Mouse (Mus musculus): ENCODE measurements around the gene Gm13288. TPM values are rescaled to one million over a fixed set of nuclear protein-coding genes. Genes with fewer than 3 reads are reported as not detected.

The Gm13288 gene
- not detected for polyA plus RNA-seq (2017; shearing (Covaris generic))

DNA sequence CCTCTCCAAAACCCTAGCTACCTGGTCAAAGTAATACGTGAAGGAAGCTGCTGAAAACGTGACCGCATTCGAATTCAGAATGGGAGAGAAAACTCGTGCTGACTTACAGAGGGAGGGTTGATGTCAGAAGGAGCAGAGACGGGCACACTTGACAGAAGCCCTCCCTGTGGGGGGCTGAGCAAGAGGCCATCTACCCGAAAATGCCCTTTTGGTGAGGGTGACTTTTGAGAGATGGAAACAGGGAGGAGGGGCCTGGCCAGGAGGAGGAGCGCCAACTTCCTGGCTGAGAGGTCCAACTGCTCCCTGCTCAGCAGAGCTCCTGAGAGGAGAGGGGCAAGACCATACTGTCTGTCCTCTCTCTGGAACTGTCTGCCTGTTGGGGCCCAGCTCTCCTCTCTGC, at the start of gene Gm13288:
Gene Gm13288, plus strand, starts transcription at position 301 of the 400 bp plus-strand sequence.

DNA sequence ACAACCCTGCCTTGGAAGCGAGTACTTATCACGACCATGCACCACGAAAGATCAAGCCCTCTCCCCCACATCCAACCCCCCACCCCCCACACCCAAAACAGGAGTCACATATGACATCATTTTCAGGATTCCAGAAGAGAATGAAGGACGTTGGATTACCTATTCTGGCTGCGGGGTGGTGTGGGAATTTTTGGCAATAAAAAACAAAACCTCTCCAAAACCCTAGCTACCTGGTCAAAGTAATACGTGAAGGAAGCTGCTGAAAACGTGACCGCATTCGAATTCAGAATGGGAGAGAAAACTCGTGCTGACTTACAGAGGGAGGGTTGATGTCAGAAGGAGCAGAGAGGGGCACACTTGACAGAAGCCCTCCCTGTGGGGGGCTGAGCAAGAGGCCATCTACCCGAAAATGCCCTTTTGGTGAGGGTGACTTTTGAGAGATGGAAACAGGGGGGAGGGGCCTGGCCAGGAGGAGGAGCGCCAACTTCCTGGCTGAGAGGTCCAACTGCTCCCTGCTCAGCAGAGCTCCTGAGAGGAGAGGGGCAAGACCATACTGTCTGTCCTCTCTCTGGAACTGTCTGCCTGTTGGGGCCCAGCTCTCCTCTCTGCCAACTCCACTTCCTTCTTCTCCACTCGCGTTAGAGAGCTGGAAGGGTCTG, 45.6 kb upstream of the Gm13288 start, which contains the start of gene Gm13283:
Gene Gm13283, plus strand, starts transcription at position 510 of the 659 bp plus-strand sequence.

DNA sequence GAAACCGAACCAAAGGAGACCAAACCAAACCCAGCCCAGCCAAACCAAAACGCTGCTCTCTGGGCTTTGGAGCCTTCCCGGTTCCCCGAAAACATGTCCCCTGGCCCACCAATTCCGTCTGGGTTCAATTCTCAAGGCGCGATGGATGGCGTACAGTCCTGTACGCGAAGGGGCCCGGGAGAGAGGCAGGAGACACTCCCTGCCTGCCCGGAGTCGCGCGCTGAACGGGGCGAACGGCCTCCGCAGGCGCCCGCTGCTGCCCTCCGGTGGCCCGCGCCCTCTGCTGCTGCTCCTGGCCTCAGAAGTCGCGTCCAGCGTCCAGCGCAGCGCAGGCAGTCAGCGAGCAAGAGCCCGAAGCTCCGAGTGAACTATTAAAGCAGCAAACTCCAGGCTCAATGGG, 31.8 kb upstream of the Gm13288 start, which contains the start of gene Gm13290:
Gene Gm13290, plus strand, starts transcription at position 301 of the 400 bp plus-strand sequence.

DNA sequence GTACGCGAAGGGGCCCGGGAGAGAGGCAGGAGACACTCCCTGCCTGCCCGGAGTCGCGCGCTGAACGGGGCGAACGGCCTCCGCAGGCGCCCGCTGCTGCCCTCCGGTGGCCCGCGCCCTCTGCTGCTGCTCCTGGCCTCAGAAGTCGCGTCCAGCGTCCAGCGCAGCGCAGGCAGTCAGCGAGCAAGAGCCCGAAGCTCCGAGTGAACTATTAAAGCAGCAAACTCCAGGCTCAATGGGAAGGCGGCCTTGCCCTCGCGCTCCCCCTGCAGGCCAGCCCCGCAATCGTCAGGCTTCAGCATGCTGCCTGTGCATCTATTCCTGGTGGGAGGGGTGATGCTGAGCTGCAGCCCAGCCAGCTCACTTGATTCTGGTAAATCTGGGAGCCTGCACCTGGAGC, 28.7 kb upstream of the Gm13288 start, which contains the start of gene Gm13289:
Gene Gm13289, plus strand, starts transcription at position 301 of the 400 bp plus-strand sequence.

DNA sequence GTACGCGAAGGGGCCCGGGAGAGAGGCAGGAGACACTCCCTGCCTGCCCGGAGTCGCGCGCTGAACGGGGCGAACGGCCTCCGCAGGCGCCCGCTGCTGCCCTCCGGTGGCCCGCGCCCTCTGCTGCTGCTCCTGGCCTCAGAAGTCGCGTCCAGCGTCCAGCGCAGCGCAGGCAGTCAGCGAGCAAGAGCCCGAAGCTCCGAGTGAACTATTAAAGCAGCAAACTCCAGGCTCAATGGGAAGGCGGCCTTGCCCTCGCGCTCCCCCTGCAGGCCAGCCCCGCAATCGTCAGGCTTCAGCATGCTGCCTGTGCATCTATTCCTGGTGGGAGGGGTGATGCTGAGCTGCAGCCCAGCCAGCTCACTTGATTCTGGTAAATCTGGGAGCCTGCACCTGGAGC, 25.8 kb upstream of the Gm13288 start, which contains the start of gene Gm13272:
Gene Gm13272, plus strand, starts transcription at position 301 of the 400 bp plus-strand sequence.

DNA sequence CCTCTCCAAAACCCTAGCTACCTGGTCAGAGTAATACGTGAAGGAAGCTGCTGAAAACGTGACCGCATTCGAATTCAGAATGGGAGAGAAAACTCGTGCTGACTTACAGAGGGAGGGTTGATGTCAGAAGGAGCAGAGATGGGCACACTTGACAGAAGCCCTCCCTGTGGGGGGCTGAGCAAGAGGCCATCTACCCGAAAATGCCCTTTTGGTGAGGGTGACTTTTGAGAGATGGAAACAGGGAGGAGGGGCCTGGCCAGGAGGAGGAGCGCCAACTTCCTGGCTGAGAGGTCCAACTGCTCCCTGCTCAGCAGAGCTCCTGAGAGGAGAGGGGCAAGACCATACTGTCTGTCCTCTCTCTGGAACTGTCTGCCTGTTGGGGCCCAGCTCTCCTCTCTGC, 23.5 kb upstream of the Gm13288 start, which contains the start of gene Ifnz:
Gene Ifnz, plus strand, starts transcription at position 301 of the 400 bp plus-strand sequence.

DNA sequence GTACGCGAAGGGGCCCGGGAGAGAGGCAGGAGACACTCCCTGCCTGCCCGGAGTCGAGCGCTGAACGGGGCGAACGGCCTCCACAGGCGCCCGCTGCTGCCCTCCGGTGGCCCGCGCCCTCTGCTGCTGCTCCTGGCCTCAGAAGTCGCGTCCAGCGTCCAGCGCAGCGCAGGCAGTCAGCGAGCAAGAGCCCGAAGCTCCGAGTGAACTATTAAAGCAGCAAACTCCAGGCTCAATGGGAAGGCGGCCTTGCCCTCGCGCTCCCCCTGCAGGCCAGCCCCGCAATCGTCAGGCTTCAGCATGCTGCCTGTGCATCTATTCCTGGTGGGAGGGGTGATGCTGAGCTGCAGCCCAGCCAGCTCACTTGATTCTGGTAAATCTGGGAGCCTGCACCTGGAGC, 19.9 kb upstream of the Gm13288 start, which contains the start of gene Gm13276:
Gene Gm13276, plus strand, starts transcription at position 301 of the 400 bp plus-strand sequence.

DNA sequence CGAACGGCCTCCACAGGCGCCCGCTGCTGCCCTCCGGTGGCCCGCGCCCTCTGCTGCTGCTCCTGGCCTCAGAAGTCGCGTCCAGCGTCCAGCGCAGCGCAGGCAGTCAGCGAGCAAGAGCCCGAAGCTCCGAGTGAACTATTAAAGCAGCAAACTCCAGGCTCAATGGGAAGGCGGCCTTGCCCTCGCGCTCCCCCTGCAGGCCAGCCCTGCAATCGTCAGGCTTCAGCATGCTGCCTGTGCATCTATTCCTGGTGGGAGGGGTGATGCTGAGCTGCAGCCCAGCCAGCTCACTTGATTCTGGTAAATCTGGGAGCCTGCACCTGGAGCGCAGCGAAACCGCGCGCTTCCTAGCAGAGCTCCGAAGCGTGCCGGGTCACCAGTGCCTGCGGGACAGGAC, 16.9 kb upstream of the Gm13288 start, which contains the start of gene Gm13277:
Gene Gm13277, plus strand, starts transcription at position 231 of the 400 bp plus-strand sequence.

DNA sequence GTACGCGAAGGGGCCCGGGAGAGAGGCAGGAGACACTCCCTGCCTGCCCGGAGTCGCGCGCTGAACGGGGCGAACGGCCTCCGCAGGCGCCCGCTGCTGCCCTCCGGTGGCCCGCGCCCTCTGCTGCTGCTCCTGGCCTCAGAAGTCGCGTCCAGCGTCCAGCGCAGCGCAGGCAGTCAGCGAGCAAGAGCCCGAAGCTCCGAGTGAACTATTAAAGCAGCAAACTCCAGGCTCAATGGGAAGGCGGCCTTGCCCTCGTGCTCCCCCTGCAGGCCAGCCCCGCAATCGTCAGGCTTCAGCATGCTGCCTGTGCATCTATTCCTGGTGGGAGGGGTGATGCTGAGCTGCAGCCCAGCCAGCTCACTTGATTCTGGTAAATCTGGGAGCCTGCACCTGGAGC, 14.1 kb upstream of the Gm13288 start, which contains the start of gene Gm13278:
Gene Gm13278, plus strand, starts transcription at position 301 of the 400 bp plus-strand sequence.

DNA sequence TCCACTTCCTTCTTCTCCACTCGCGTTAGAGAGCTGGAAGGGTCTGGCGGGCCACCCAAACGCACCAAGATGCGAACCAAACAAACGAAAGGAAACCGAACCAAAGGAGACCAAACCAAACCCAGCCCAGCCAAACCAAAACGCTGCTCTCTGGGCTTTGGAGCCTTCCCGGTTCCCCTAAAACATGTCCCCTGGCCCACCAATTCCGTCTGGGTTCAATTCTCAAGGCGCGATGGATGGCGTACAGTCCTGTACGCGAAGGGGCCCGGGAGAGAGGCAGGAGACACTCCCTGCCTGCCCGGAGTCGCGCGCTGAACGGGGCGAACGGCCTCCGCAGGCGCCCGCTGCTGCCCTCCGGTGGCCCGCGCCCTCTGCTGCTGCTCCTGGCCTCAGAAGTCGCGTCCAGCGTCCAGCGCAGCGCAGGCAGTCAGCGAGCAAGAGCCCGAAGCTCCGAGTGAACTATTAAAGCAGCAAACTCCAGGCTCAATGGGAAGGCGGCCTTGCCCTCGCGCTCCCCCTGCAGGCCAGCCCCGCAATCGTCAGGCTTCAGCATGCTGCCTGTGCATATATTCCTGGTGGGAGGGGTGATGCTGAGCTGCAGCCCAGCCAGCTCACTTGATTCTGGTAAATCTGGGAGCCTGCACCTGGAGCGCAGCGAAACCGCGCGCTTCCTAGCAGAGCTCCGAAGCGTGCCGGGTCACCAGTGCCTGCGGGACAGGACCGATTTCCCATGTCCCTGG, 11.2 kb upstream of the Gm13288 start, which contains the start of gene Gm13275:
Gene Gm13275, plus strand, starts transcription at position 552 of the 740 bp plus-strand sequence.

DNA sequence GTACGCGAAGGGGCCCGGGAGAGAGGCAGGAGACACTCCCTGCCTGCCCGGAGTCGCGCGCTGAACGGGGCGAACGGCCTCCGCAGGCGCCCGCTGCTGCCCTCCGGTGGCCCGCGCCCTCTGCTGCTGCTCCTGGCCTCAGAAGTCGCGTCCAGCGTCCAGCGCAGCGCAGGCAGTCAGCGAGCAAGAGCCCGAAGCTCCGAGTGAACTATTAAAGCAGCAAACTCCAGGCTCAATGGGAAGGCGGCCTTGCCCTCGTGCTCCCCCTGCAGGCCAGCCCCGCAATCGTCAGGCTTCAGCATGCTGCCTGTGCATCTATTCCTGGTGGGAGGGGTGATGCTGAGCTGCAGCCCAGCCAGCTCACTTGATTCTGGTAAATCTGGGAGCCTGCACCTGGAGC, 8.2 kb upstream of the Gm13288 start, which contains the start of gene Gm13279:
Gene Gm13279, plus strand, starts transcription at position 301 of the 400 bp plus-strand sequence.

DNA sequence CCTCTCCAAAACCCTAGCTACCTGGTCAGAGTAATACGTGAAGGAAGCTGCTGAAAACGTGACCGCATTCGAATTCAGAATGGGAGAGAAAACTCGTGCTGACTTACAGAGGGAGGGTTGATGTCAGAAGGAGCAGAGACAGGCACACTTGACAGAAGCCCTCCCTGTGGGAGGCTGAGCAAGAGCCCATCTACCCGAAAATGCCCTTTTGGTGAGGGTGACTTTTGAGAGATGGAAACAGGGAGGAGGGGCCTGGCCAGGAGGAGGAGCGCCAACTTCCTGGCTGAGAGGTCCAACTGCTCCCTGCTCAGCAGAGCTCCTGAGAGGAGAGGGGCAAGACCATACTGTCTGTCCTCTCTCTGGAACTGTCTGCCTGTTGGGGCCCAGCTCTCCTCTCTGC, 6.0 kb upstream of the Gm13288 start, which contains the start of gene Gm13285:
Gene Gm13285, plus strand, starts transcription at position 301 of the 400 bp plus-strand sequence.

DNA sequence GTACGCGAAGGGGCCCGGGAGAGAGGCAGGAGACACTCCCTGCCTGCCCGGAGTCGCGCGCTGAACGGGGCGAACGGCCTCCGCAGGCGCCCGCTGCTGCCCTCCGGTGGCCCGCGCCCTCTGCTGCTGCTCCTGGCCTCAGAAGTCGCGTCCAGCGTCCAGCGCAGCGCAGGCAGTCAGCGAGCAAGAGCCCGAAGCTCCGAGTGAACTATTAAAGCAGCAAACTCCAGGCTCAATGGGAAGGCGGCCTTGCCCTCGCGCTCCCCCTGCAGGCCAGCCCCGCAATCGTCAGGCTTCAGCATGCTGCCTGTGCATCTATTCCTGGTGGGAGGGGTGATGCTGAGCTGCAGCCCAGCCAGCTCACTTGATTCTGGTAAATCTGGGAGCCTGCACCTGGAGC, 2.4 kb upstream of the Gm13288 start, which contains the start of gene Gm13287:
Gene Gm13287, plus strand, starts transcription at position 301 of the 400 bp plus-strand sequence.

DNA sequence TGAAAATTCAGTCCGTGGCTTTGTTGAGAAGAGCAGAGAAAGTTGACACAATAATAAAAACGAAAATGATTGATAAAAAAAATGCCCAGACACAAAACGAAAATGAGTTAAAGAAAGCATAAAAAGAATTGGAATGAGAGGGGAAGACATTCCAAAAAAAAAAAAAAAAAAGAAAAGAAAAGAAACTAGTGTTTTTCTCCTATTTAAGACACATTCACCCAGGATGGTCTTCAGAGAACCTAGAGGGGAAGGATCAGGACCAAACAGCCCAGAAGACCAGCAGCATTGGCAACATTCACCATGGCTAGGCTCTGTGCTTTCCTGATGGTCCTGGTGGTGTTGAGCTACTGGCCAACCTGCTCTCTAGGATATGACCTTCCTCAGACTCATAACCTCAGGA, 10.6 kb downstream of the Gm13288 start, which contains the start of gene Ifna7:
Gene Ifna7, plus strand, starts transcription at position 301 of the 400 bp plus-strand sequence.

DNA sequence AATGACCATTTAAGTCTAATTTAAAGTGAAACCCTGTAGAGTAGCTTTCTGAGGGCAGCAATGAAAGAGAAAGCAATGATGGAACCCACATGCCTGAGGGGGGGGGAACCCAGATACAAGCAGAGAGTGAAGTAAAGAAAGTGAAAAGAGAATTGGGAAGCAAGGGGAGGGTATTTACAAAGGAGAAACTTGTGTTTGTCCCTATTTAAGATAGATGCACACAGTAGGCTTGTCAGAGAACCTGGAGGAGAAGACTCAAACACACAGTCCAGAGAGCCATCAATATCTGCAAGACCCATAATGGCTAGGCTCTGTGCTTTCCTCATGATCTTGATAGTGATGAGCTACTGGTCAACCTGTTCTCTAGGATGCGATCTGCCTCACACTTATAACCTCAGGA, 14.3 kb downstream of the Gm13288 start, which contains the start of gene Ifna11:
Gene Ifna11, plus strand, starts transcription at position 301 of the 400 bp plus-strand sequence.

DNA sequence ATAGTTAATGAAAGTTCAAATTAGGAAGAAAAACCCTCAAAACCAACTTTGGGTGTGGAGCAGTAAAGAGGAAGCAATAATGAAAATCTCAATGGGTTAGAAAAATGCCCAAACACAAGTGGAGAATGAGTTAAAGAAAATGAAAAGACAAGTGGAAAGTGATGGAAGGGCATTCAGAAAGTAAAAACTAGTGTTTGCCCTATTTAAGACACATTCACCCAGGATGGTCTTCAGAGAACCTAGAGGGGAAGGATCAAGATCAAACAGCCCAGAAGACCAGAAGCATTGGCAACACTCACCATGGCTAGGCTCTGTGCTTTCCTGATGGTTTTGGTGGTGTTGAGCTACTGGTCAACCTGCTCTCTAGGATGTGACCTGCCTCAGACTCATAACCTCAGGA, 21.8 kb downstream of the Gm13288 start, which contains the start of gene Ifna6:
Gene Ifna6, plus strand, starts transcription at position 301 of the 400 bp plus-strand sequence.

DNA sequence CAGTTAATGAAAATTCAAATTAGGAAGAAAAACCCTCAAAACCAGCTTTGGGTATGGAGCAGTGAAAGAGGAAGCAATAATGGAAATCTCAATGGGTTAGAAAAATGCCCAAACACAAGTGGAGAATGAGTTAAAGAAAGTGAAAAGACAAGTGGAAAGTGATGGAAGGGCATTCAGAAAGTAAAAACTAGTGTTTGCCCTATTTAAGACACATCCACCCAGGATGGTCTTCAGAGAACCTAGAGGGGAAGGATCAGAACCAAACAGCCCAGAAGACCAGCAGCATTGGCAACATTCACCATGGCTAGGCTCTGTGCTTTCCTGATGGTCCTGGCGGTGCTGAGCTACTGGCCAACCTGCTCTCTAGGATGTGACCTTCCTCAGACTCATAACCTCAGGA, 29.9 kb downstream of the Gm13288 start, which contains the start of gene Ifna5:
Gene Ifna5, plus strand, starts transcription at position 301 of the 400 bp plus-strand sequence.

DNA sequence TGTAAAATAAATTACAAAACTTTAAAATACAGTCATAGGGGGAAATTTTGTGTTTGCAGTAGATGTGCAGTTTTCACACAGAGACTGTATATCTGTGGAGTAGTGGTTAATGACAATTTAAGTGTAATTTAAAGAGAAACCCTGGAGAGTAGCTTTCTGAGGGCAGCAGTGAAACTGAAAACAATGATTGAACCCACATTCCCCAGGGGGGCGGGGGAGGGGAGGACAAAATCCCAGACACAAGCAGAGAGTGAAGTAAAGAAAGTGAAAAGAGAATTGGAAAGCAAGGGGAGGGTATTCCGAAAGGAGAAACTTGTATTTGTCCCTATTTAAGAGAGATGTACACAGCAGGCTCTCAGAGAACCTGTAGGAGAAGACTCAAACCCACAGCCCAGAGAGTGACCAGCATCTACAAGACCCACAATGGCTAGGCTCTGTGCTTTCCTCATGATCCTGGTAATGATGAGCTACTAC, 36.1 kb downstream of the Gm13288 start, which contains the start of gene Ifna4:
Gene Ifna4, plus strand, starts transcription at position 424 of the 474 bp plus-strand sequence.

DNA sequence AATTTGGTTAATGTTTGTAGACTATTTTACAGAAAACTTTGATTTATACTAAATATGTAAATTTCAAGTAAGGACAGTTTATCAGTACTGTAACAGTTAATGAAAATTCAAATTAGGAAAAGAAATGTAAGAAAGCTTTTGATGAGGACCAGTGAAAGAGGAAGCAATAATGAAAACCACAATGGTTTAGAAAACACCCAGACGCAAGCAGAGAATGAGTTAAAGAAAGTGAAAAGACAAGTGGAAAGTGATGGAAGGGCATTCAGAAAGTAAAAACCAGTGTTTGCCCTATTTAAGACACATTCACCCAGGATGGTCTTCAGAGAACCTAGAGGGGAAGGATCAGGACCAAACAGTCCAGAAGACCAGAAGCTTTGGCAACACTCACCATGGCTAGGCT, 44.4 kb downstream of the Gm13288 start, which contains the start of gene Ifna1:
Gene Ifna1, plus strand, starts transcription at position 390 of the 400 bp plus-strand sequence.

